Mouse (Mus musculus) embryo, embryonic 10 days (tissue): ENCODE results near the gene Pnkp.

Experiments used
- DNase-seq: peaks from one replicate; pipeline ENCODE4 v3.0.0-alpha.2; 2015; ENCODE audit warnings: low spot score

Pnkp gene

DNA sequence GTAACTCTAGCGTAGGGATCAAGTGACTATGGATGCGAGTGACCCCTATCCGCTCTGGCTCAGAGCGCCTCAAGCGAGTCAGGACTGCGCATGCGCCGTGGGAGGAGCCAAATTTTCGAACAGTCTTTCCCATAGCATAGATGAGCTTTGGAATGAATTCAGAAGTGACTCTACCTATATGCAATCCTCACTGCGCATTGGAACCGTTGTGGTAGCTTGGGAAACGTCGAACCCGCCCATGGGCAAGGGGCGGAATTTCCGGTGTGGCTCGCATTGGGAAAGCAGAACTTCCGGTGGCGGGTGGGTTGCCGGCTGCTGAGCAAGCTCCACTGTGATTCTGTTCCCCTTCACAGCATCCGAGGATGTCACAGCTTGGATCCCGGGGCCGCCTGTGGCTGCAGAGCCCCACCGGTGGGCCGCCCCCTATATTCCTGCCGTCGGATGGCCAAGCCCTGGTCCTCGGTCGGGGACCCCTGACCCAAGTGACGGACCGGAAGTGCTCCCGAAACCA lies at the start of gene Pnkp:
Gene Pnkp (plus strand): TSS at position 98 of the 511 bp plus-strand sequence.
- peak; percentile 91 for DNase-seq

DNA sequence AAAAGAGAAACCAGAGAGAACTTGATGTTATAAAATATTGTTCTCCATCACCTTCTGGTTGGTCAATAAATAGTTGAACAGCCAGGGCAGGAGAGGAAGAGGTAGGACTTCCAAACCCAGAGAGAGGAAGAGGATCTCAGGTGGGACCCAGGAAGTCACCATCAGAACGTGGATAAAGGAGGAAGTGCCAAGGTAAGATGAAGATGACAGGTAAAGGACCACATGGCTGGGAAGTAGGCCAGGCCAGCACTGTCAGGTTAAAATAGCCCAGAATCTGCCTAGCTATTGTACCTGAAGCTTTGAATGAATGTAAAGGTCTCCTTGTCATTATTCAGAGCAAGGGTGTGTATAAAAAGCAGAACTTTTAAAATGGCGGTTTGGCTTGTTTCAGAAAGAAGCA lies 48.0 kb upstream of the Pnkp start:
- DNase-seq, result peak; percentile 2

DNA sequence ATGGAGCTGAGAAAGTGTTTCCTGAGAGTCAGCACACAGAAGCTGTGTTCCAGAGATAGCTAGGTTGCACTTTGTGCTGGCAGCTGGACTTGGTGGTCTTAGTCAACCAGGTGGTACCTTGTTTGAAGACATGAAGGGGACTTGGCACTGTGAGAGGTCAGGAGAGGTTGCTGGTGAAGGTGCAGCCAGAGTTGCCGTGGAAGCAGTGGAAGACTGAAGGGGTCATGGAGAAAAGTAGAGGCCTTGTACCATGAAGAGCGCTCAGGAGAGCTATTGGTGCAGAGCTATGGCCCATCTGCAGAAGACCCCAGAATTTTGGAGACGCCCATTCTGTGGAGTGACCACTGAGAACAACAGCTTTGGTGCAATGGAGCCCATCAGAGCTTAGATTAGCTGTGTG lies 47.5 kb upstream of the Pnkp start:
- DNase-seq, result peak; percentile 1

DNA sequence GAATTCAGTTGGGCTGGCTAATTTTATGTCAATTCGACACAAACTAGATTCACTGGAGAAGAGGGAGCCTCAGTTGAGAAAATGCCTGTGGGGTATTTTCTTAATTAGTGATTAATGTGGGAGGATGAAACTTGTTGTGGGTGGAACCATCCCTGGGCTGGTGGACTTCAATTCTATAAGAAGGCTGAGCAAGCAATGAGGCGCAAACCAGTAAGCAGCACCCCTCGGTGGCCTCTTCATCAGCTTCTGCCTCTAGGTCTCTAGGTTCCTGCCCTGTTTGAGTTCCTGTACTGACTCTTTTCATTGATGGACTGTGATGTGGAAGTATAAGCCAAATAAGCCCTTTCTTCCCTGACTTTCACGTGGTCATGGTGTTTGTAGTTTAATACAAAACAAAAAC lies 46.6 kb upstream of the Pnkp start:
- peak; percentile 1 for DNase-seq

DNA sequence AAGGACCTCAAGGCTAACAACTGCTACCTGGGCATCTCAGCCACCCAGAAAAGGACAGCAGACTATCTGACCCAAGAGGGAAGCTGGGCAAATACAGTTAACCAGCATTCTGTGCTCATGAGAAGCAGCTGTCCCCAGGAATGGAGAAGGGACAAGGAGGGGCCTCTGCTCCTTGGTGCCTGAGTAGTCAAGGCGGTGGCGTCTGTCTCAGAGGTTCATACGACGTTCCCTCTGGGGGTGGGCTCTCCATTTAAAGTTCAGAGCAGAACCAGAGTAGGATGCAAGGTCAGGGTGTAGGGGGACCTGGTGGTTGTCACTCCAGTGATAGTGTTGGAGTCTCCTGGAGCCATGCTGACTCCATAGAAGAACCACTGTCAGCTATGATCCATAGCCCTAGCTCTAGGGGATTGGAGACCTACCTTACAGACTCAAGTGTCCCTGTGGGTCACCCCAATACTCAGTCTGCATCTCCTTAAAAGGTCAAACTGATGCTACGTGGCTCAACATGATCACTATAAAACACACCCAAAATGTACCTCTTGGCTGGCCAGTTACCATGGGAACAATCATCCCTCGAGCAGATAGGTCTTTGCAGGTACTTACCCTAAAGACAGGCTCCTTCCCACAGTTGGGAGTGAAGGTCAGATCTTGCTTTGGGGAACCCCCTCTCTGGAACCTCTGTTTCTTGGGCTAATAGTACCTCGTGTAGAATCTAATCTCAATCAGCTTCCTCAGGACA lies 46.0 kb upstream of the Pnkp start:
- peak; percentile 1 for DNase-seq

DNA sequence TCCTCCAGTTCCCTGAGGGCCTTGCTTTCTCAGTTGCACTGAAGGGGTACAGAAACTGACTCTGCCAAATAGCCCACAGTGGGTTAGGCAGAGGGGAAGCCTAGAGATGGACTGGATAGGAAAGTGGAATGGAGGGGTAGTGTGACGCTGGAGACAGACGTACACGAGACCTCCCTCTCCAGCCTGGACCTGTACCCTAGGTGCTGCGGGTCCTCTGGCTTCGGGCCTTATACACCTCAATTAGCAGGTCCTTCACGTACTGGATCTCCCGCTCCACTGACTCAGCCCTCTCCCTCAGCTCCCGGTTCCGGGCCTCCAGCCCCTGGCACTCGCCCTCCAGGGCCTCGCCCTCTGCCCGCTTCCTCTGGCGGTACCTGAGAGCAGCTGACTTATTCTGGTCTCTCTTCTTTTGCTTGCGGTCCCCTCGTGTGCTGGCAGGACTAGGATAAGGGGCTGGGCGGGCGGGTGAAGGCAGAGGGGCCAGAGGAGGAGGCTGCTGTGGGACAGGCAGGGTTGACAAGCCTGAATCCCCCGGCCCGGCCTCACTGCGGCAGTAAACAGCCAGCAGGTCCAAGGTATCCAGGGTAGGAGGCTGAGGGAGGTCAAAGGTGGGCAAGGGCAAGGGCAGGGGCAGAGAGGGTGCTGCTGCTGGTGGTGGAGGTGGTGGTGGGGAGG lies 44.2 kb upstream of the Pnkp start:
- peak; percentile 2 for DNase-seq

DNA sequence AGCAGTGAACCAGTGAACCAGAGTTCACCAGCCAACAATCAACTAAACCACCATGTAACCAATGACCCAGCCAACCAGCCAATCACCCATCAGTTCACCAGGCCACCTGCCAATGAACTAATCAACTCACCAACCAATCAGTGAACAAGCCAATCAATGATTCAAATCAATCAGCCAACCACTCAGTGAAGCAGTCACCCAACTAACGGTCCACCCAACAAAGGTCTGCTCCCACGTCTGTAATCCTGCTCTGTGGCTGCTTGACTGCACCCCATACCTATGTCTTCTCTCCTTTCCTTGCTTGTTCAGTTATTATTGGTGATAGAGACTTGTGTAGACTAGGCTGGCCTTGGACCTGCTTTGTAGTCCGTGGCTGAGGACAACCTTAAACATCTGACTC lies 43.0 kb upstream of the Pnkp start:
- DNase-seq, result no peak

DNA sequence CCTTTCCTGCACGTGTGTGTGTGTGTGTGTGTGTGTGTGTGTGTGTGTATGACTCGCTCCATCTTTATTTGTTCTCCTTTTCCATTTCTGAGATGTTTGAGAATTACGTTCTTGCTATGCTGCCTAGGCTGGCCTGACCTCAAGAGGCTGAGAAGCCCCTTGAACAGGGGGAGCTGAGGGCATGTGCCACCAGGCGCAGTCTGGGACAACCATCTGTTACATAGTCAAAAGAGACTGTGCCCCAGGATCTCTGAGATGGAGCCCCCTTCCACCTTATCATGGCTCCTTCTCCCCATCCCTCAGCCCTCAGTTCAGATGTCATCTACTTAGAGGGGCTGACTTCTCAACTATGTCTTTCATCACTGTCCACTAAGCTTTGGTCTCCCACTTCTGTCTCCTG lies 42.5 kb upstream of the Pnkp start:
- DNase-seq, result peak; percentile 3

DNA sequence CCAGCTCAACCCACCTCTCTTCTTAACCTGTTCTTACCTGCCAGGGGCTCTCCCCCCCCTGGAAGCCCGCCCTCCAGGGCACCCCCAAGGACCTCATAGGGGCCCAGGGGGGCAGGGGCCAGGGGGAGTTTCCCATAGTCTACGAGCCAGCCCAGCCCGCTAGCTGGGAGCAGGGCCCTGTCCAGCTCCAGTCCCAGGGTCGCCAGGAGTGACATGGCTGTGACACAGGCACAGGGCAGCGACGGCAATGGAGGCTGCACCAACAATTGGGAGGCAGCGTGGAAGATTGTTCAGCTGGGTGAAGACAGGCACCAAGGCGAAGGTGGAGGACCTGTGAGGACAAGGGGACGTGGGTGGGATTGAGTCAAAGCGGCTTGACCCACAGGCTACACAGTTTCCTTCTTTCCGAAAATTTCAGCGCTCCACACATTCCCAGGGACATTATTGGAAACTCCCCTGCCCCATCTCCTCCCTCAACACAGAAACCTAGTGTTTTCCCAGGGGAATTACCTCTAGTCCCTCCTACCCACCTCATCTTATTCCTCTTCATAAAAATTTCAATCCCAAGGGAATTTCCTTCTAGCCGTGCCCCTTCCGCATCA lies 41.9 kb upstream of the Pnkp start:
- DNase-seq, result peak; percentile 17

DNA sequence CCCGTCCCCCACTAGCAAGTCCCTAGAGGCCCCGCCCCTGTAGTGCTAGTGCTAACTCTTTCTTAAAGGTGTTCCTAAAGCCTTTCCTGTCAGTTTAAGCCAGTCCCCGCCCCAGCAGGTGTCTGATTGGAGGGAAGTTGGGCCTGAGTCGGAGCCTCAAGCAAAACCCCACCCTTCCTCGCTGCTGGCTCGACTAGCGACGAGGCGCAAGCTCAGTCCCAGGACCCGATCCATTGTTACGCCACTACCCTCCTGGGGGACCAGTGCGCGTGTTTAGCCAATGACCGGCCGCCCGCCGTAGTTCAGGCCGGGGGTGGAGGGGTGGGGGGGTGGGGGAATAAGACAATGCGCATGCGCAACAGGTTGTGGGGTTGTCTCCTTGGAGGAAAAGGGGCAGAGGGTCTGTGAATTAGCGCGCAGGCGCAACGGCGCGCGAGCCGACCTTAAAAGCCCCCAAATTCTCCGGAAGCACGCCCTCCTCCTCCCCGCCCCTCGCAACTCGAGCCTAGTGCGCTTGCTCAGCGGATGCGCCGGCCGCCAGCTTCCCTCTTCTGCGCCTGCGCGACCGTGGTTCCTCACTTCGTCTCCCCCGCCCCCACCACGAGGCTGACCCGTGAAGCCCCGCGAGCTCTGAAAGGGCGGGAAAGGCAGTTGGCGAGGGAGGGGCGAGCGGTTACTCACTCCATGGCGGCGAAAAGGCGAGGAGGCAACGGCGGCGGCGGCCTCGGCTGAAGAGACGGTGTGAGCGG lies 41.0 kb upstream of the Pnkp start, which contains the start of the genes Nup62 and Il4i1:
Gene Nup62 (plus strand): TSS at position 368 of the 749 bp plus-strand sequence.
Gene Il4i1 (plus strand): TSS at position 667 of the 749 bp plus-strand sequence.
- DNase-seq, result peak; percentile 99

DNA sequence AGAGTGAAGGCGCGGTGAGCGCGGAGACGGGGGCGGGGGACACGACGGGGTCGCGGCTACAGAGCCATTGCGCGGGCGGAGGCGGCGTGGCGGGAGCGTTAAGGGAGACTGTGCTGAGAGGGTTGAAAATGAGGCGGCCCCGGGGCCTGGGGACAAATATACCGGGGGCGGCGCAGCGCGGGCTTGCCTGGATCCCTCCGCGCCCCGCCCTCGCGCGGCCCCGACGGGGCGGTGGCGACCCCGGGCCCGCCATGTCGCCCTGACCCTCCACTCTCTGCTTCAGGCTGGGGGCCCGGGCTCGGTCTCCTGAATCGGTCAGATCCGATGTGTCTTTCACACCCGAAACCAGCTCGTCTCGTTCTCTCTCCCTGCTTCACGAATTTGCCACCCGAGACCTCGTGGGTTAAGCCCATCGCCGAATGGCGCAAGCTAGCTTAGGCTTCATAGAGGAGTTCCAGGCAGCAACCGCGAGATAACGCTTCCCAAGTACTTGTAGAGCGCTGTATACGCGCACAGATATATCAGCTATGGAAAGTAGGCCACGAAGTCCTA lies 40.4 kb upstream of the Pnkp start, which contains the start of gene Atf5:
Gene Atf5 (minus strand): TSS at position 189 of the 552 bp plus-strand sequence.
- peak; percentile 56 for DNase-seq

DNA sequence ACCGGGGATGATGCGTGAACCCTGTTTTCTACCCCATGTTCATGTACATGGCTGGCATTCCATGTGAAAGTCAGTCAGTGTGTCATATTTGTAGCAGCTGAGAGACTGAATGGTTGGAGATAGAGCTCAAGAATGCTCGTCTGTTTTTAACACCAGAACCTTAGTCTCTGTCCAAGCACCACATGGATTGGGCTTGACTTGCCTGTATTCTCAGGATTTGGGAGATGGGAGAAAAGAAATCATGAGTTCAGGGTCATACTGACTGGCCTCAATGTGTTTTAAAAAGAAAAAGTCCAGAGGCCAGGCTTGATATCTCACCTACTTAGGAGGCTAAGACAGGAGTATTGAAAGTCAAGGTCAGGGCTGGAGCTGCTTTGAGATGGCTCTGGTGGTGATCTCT lies 39.5 kb upstream of the Pnkp start:
- DNase-seq, result peak; percentile 3

DNA sequence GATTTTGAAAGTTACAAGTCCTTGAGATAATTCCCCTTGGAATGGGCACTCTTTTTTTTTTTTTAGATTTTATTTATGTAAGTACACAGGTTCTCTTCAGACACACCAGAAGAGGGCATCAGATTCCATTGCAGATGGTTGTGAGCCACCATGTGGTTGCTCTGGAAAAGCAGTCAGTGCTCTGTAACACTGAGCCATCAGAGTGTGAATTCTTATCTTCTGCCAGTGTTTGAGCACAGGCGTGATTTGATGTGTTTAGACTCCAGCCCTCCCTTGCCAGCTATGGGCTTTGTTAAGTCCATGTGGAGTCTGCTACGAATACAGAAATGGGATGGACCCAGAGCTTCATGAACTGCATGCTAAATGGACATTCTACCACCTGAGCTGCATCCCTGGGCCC lies 38.8 kb upstream of the Pnkp start:
- DNase-seq, result peak; percentile 3

DNA sequence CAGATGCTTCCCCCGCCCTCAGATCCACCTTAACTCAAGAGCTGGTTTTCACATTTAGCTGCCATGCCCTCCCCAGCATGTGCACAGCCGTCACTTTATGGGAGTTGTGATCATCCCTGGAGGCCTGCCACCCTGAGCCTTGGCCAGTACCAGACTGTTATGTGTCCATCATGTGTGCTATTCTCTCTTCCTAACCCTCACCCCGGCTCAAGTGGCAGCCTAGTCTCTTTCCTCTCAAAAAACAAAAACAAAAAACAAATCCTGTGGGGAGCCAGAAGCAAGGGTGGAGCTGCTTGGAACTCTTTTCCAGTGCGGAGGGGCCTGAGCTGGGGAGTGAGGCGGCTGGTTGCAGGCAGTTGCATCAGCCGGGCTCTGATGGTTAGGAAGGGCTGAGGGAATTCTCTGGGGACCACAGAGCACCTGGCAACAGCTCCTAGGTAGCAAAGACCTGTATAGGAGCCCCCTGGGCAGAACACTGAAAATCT lies 38.1 kb upstream of the Pnkp start:
- DNase-seq, result peak; percentile 3

DNA sequence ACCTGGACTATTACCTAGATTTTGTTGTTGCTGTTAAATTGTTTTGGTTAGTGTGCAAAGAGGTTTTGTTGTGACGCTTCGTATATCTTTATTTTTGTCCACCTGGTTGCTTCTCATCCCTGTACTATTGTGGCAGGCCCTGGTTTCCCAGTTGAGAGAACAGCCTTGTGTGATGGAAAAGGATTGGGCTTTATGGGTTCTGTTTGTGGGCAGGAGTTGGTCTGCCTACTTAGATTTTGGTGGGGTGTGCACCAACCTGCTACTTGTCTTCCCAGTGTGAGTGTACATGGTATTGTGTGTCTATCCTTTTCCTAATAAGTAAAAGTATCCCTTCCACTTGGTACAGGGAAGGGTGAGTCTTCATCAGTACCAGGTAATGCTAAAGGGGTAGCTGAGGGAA lies 37.5 kb upstream of the Pnkp start:
- DNase-seq, result peak; percentile 1

DNA sequence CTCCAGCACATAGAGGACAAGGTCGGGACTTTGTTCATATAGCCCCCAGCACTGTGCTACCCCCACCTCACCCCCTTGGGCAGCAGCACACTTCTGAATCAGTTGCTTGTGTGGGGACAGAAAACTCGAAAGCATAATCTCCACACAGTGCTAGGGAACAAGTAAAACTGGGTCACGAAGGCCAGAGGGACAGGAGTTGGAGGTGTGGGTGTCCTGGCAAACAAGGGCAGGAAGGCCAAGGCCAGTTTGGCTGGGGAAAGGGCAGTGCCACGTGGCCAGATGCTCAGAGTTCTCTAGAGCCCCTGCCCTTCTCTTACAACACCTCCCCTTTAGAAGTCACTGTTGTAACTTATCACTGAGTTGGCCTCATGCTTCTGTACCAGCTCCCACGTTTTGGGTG lies 37.1 kb upstream of the Pnkp start:
- DNase-seq, result peak; percentile 3

DNA sequence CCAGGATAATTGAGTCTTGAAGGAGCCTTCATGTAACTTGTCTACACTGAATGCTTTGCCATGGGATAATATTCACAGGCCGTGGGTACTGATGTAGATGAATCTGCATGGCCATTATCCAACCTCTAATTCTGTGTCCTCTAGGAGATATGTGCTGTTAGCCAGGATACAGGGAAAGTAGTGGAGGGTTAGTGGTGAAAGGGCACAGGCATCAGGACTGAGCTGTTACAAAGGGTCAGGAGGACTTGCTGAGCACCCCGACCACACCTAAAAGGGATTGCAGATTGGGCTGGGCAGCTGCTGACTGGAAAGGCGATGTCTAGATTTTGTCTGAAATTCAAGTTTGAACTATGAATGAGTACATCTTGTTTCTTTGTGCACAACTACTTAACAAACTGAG lies 36.4 kb upstream of the Pnkp start:
- peak; percentile 2 for DNase-seq

DNA sequence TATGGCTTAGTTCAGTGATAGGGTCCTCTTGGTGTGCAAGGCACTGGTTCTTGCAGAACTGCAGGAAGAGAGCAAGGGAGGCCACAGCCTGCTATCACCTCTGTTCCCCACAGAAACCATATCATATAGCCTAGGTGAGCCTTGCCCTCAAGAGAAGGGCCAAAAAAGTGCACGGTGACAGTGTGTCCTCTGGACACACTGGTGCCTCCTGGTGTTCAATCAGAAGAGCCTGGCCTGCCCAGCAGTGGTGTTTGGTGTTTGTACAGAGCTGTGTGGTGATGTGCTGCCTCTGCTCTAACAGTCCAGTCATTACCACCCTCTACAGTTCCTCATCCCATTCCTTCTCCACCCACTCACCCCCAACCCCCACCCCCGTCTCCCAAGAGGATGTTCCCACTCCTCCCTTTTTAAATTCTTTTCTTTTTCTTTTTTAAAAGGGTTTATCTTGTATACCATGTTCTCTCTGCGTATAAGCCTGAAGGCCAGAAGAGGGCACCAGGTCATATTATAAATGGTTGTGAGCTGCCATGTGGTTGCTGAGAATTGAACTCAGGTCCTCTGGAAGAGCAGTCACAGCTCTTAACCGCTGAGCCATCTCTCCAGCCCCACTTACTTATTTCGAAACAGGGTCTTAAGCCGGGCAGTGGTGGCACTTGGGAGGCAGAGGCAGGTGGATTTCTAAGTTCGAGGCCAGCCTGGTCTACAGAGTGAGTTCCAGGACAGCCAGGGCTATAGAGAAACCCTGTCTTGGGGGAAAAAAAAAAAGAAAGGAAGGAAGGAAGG lies 35.1 kb upstream of the Pnkp start:
- no peak for DNase-seq

DNA sequence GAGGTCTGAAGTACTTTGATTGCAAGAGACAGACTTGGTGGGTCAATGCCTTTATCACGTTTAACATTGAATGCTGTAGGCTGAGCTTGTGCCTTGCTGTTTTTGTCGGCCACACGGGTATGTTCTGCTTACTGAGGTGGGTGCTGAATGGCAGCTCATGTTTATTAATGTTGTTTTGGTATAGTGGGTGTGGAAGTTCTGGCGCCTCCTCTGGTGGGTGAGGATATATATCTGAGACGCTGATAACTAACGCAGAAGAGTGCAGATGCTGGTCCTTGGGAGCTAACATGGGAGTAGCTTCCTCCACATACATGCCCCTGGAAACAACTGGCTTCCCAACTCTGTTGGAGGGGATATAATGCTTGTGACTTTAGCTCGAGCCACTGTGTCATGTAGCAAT lies 33.5 kb upstream of the Pnkp start:
- no peak for DNase-seq

DNA sequence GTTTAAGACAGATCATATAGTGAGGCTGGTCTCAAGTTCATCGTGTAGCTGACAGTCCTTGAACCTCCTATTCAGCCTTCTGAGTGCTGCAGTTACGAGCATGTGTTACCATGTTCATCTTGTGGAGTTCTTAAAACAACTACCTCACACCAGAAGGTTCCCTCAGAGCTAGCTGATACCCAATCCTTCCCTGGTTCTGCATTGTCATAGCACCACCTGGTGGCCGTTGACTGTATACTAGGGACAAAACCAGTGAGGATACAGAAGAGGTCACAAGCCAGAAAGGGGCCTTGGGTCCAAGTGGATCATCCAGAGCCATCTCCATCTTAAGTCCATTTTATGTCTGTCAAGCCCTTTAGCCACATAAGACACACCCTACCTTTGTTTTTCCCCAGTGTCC lies 32.1 kb upstream of the Pnkp start:
- DNase-seq, result peak; percentile 86

DNA sequence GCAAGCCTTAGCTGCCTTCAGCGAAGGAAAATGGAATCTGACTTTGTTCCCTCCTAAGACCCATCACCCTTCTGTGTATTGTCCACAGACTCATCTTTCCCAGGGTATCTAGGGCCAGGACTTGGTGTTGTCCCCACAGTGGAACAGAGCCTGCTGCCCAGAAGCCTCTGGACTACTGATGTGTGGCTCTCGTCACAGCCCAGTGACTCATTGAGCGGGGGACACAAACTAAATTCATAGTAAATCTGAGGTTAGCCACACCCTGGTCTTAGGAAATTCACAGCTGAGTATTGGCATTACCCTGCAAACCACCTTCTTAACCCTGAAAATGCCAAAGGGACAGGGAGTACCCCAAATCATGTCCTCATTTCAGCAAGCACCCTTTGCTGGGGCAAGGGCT lies 30.2 kb upstream of the Pnkp start:
- DNase-seq, result no peak
